Mouse (Mus musculus) embryonic fibroblast, embryonic 13.5 days (primary cell): ENCODE measurements at regions not wholly inside any gene's neighbourhood (a gene's known extent, or its start where the extent isn't known, plus 50 kb on each side); places are given as distances from the start of the nearest gene placed in this dataset.

ENCODE experiments used
- H3K27ac ChIP-seq: 2 replicates; pipeline ENCODE4 v1.5.1; 2012; ENCODE audit warnings: low read length, control low read depth, inconsistent platforms; ENCODE audit not compliant: insufficient read depth
- H3K4me1 ChIP-seq: 2 replicates; pipeline ENCODE4 v1.6.1; 2011; ENCODE audit warnings: low read length; ENCODE audit not compliant: control insufficient read depth, insufficient read depth
- H3K4me3 ChIP-seq: 2 replicates; pipeline ENCODE4 v1.5.1; 2011; ENCODE audit warnings: mild to moderate bottlenecking, control low read depth, low read length; ENCODE audit not compliant: insufficient read depth
- CTCF ChIP-seq: IDR thresholded peaks from 2 replicates; pipeline ENCODE4 v1.5.1; 2011; ENCODE audit warnings: mild to moderate bottlenecking, control low read depth, low read length, moderate library complexity, borderline replicate concordance; ENCODE audit not compliant: insufficient read depth
- POLR2A ChIP-seq: IDR thresholded peaks from 2 replicates; pipeline ENCODE4 v1.6.1; 2011; ENCODE audit warnings: low read depth, mild to moderate bottlenecking, control low read depth, low read length, moderate library complexity

GRCm38 (mm10) chr13:11362872-11363271 is 743.9 kb downstream of the Ryr2 start:
- Histone ChIP-seq H3K4me3 (no peak overlapping the region), H3K4me1 (no peaks in the 10 kb centered on the region)
- no peak for TF ChIP-seq POLR2A
- no peak for TF ChIP-seq CTCF

GRCm38 (mm10) chr13:11348502-11348849 is 758.3 kb downstream of the Ryr2 start:
- Histone ChIP-seq H3K4me3 (no peak overlapping the region), H3K27ac (no peak overlapping the region), H3K4me1 (no peaks in the 10 kb centered on the region)
- no peak for TF ChIP-seq POLR2A
- no peak for TF ChIP-seq CTCF

More at GRCm38 (mm10) chr13:11362872-11363271, 743.9 kb downstream of the Ryr2 start:
- no peak overlapping the region for H3K27ac ChIP-seq

DNA sequence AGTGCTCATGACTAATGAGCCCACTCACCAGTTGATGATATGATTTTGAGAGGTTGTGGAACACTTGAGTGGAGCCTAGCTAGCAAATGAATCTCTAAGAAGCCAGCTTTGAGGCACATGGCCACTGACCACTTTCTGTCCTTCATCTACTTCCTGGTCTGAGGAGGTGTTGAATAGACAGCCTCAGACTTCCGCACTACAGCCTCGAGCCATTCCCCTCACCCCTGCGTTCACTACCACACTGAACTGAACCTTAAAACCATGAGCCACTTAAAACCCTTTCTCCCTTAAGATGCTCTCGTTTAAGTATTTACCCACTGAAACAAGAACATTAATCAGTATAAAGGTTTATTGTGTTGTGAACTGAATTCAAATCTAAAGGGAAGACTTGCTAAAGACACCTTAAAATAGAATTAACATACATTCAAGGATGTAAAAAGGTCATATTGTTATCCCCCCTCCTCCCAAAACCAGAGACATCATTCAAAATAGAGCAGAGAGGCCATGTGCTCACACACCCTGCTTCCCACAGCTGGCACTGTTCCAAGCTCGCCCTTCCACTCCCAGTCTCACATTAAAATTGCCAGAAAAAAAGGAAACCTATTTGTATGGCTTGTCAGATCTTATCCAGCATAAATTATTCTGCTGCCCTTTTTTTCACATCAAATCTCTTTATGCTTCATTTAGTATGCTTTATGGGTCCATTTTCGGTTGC is 758.8 kb downstream of the Ryr2 start:
- H3K4me3 ChIP-seq, result no peak overlapping the region
- TF ChIP-seq POLR2A (no peak), CTCF (no peak)

GRCm38 (mm10) chr13:11344500-11344899 is 762.2 kb downstream of the Ryr2 start:
- Histone ChIP-seq H3K27ac (no peak overlapping the region), H3K4me1 (no peaks in the 10 kb centered on the region), H3K4me3 (no peak overlapping the region)
- no peak for TF ChIP-seq CTCF
- TF ChIP-seq POLR2A, result no peak

More for the DNA sequence above, 758.8 kb downstream of the Ryr2 start:
- Histone ChIP-seq H3K27ac (no peak overlapping the region), H3K4me1 (no peaks in the 10 kb centered on the region)

GRCm38 (mm10) chr13:11338297-11338616 is 768.5 kb downstream of the Ryr2 start:
- no peak for TF ChIP-seq CTCF
- TF ChIP-seq POLR2A, result no peak
- Histone ChIP-seq H3K4me3 (no peak overlapping the region), H3K4me1 (no peaks in the 10 kb centered on the region)

DNA sequence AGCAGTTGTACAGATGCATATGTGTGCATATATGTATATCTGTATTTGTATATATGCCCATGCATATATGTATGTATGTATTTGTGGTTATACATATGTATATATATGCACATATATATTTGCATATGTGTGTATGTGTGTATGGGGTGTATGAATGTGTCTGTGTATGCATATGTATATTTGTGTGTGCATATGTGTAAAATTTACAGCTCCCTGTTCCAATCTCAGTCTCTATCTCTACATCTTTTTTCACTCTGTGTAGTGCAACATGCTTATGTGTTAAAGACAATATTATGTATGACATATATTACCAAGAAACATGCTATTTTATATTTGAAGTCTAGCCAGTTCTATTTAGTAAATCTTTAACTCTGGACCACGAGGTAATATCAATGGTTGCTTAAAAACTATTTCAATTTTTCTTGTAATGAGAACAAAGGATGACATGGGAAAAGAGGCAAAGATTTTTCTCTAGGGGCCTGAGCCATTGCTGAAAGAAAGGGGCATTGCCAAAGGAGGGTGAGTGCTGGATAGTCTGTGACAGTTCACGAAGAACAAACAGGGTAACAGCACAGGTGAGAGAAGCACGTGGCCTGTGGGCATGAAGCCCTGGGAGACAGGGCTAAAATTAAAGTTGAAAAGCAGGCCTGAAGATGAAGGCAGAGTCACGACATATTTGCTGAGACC is 769.0 kb downstream of the Ryr2 start:
- TF ChIP-seq CTCF (no peak), POLR2A (no peak)
- Histone ChIP-seq H3K4me1 (no peaks in the 10 kb centered on the region), H3K4me3 (no peak overlapping the region), H3K27ac (no peak overlapping the region)

More at GRCm38 (mm10) chr13:11338297-11338616, 768.5 kb downstream of the Ryr2 start:
- H3K27ac ChIP-seq, result no peak overlapping the region

- no peak for TF ChIP-seq POLR2A
- no peak for TF ChIP-seq CTCF
- Histone ChIP-seq H3K4me1 (no peaks in the 10 kb centered on the region), H3K27ac (no peak overlapping the region), H3K4me3 (no peak overlapping the region)
Observed at GRCm38 (mm10) chr13:11336958-11337357, 769.8 kb downstream of the Ryr2 start.

DNA sequence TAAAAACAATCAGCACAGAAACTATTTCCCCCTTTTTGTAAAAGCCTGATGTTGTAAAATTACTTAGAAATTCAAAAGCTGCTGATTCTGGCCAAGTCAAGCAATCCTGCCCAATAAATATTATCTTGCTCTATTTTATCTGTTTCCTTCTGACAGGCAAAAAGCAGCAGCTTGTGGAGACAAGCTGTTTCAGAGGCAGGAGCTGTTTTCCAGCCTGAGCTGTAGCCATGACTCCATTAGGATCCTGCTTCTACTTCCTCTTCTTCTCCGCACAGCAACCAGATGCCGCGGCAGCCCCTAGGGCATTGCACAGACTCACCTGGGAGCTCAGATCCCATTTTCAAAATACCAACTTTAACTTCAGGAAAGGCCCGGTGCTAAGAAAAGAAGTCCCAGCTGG is 774.8 kb downstream of the Ryr2 start:
- H3K4me3 ChIP-seq, result no peak overlapping the region

DNA sequence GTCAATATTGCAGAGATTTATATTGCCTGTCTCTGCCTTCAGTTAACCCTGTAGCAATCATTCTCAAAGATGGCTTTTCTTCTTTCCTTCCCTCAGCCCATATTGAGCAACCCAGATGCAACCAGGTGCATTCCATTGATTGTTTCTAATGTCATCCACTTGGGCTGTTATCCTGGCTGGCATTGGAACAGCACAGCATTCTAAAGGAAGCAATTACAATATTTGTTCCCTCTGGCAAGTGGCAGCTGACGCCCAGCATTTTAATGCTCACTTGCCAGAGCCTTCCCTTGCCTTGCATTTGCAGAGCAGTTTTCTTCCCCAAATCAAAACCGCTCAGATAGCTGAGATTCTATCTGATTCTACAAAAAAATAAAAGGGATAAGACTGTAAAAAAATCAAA is 798.0 kb downstream of the Ryr2 start:
- no peak overlapping the region for H3K27ac ChIP-seq
- TF ChIP-seq POLR2A, result no peak
- no peak for TF ChIP-seq CTCF
- no peaks in the 10 kb centered on the region for H3K4me1 ChIP-seq
- H3K4me3 ChIP-seq, result no peak overlapping the region

More for the DNA sequence above, 774.8 kb downstream of the Ryr2 start:
- Histone ChIP-seq H3K4me1 (no peaks in the 10 kb centered on the region), H3K27ac (no peak overlapping the region)
- TF ChIP-seq CTCF (no peak), POLR2A (no peak)

GRCm38 (mm10) chr13:11295493-11295892 is 811.3 kb downstream of the Ryr2 start:
- Histone ChIP-seq H3K4me3 (no peak overlapping the region), H3K4me1 (peaks cover 3% of the 10 kb centered on the region; the same call in 1 of the 2 replicates), H3K27ac (no peak overlapping the region)
- TF ChIP-seq CTCF (no peak), POLR2A (no peak)
